Mouse (Mus musculus): ENCODE measurements around the gene Macf1. TPM values are rescaled to one million over a fixed set of nuclear protein-coding genes. Genes with fewer than 3 reads are reported as not detected.

Macf1 gene
- polyA plus RNA-seq, 1 experiment from 2014 or later, result 43.7 TPM

- Histone ChIP-seq H3K27ac (replicated peaks) (peak overlapping the region; percentile 100), H3K4me1 (peaks cover 68% of the 10 kb centered on the region), H3K27me3 (replicated peaks) (no peaks in the 10 kb centered on the region), H3K4me2 (peak overlapping the region; percentile 76), H3K9ac (peak overlapping the region; percentile 80), H3K9me3 (no peaks in the 10 kb centered on the region), H3K36me3 (no peaks in the 10 kb centered on the region), H3K4me3 (peak overlapping the region; percentile 48)
- 4% methylated on average over 7 of the region's 7 CpGs for WGBS
- ATAC-seq (ENCODE audit: extremely low read depth, insufficient number of reproducible peaks, low FRiP score, low TSS enrichment), result peak; percentile 59; the same call in 1 of the 2 replicates
These were observed 112.3 kb downstream of the Macf1 start for GRCm38 (mm10) chr4:123571869-123572268.

- peak; percentile 75 for ATAC-seq (ENCODE audit: extremely low read depth, insufficient number of reproducible peaks, low FRiP score, low TSS enrichment)
- 6% methylated on average over 7 of the region's 7 CpGs for WGBS
- Histone ChIP-seq H3K36me3 (no peaks in the 10 kb centered on the region), H3K9me3 (no peaks in the 10 kb centered on the region), H3K4me2 (peak overlapping the region; percentile 71), H3K27ac (replicated peaks) (peak overlapping the region; percentile 98), H3K27me3 (replicated peaks) (no peaks in the 10 kb centered on the region), H3K9ac (peak overlapping the region; percentile 79), H3K4me1 (peaks cover 88% of the 10 kb centered on the region), H3K4me3 (peak overlapping the region; percentile 49)
These were observed 118.8 kb downstream of the Macf1 start for GRCm38 (mm10) chr4:123565291-123565861.

DNA sequence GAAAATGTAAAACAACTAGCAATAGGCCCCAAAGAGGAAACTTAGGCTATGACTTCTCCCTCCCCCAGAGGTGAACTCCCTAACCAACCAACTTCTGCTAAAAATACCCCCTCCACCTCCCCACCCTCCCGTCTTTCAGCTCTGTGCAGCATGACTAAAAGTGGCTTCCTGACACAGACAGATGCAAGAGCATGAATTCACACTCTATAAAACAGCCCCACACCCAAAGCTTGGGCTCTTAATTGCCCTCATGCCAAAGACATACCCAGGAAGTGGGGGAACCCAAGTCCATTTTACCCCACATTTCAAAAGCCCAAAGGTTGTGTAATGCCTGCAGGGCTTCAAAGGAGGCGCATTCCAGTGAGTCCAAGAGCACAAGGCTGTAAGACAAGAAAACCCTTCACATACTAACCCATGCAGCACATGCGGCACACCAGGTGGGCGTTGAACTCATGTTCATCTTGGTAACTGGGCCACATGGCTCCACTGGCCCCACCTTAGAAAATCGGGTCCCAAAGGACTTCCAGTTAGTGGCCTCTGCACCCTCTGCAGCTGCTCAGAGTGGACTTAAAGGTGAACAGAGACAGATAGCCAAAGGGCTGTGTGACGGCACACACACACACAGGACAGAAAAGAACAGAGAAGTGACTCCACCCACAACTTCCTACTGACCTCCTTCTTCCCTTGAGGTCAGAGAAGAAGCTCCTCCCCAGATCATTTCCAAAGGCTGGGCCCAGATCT lies 119.9 kb downstream of the Macf1 start:
- H3K36me3 ChIP-seq, result no peaks in the 10 kb centered on the region
- H3K9me3 ChIP-seq, result no peaks in the 10 kb centered on the region
- no peak; the same call in none of the 2 replicates for ATAC-seq (ENCODE audit: extremely low read depth, insufficient number of reproducible peaks, low FRiP score, low TSS enrichment)
- peak overlapping the region; percentile 71 for H3K4me2 ChIP-seq
- H3K4me1 ChIP-seq, result peaks cover 85% of the 10 kb centered on the region
- WGBS, result 35% methylated on average over 6 of the region's 6 CpGs
- H3K27ac ChIP-seq (replicated peaks), result peak overlapping the region; percentile 98
- peak overlapping the region; percentile 49 for H3K4me3 ChIP-seq
- H3K27me3 ChIP-seq (replicated peaks), result no peaks in the 10 kb centered on the region
- peak overlapping the region; percentile 79 for H3K9ac ChIP-seq

DNA sequence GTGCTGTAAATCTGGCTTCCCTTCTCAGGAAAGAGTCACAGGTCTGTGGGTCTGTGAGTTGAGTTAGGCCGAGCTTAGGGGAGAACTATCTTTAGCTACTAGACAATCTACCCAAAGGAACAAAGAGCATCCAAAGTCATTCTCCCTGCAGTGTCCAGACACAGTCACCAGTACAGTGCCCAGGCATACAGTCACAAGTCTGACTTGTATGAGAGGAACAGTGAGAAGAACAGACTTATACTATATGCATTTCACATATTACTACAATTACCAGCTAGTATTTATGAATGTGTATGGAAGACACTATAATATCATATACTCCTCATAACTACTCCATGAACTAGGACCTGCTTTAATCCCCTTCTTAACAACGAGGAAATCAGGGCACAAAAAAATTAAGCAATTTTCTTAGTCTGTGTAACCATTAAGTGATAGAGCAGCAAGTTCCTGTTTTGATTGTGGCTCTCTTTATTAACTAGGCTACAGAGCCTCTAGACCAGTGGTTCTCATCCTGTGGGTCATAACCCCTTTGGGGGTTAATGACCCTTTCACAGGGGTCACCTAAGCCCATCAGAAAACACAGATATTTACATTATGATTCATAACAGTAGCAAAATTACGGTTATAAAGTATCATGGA lies 121.9 kb downstream of the Macf1 start:
- WGBS, result 46% methylated on average over 3 of the region's 3 CpGs
- H3K4me3 ChIP-seq, result peak overlapping the region; percentile 29
- peak overlapping the region; percentile 98 for H3K27ac ChIP-seq (replicated peaks)
- H3K9ac ChIP-seq, result peak overlapping the region; percentile 70
- peak overlapping the region; percentile 71 for H3K4me2 ChIP-seq
- H3K9me3 ChIP-seq, result no peaks in the 10 kb centered on the region
- H3K27me3 ChIP-seq (replicated peaks), result no peaks in the 10 kb centered on the region
- ATAC-seq (ENCODE audit: extremely low read depth, insufficient number of reproducible peaks, low FRiP score, low TSS enrichment), result no peak
- peaks cover 67% of the 10 kb centered on the region for H3K4me1 ChIP-seq
- peaks cover 3% of the 10 kb centered on the region; the same call in 1 of the 2 replicates for H3K36me3 ChIP-seq

DNA sequence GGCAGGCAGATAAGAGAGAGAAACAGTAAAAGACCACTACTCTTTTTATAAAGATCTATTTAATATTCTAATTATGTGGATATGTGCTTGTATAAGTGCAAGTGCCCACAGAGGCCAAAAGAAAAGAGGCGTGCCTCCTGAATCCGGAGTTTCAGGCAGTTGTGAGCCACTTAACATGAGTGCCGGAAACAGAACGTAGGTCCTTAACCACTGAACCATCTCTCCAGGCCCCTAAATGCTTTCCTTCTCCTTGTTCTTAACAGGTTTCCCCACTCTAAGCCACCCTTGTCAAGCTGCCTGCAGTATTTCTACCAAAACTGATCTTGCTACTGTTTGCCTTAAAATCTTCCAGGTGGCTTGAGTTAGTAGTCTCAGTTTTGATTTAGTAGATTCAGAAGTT lies 123.3 kb downstream of the Macf1 start:
- peak overlapping the region; percentile 48; the same call in 1 of the 2 replicates for H3K27ac ChIP-seq (replicated peaks)
- WGBS, result 82% methylated on average over 4 of the region's 4 CpGs

DNA sequence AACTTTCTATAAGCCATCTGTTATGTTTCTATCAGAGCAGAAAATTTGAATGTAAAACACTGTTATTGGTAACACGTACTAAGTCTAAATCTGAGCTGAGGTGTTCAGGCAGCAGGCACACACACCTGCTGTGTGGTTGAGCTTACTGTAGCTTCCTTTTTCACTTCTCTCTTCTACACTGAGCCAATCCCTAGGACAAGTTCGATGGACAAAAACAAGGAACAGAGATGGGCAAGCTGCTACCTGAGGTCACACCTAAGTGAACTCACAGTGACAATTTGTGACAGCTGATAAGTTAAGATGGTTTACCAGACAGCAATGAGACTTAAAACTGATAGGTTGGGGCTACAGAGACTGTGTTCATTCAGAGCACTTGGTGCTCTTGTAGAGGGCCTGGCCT lies 125.7 kb downstream of the Macf1 start:
- Histone ChIP-seq H3K27me3 (replicated peaks) (no peaks in the 10 kb centered on the region), H3K4me2 (no peak overlapping the region), H3K4me1 (peaks cover 65% of the 10 kb centered on the region), H3K9me3 (no peaks in the 10 kb centered on the region), H3K36me3 (peaks cover 5% of the 10 kb centered on the region; the same call in 1 of the 2 replicates), H3K9ac (no peak overlapping the region), H3K27ac (replicated peaks) (no peak overlapping the region), H3K4me3 (no peak overlapping the region)
- 92% methylated on average over 2 of the region's 2 CpGs for WGBS
- no peak for ATAC-seq (ENCODE audit: extremely low read depth, insufficient number of reproducible peaks, low FRiP score, low TSS enrichment)

More for the DNA sequence above, 123.3 kb downstream of the Macf1 start:
- Histone ChIP-seq H3K9ac (no peak overlapping the region), H3K4me2 (no peak overlapping the region), H3K36me3 (peaks cover 3% of the 10 kb centered on the region; the same call in 1 of the 2 replicates), H3K27me3 (replicated peaks) (no peaks in the 10 kb centered on the region), H3K9me3 (no peaks in the 10 kb centered on the region), H3K4me3 (no peak overlapping the region), H3K4me1 (peaks cover 67% of the 10 kb centered on the region)
- no peak for ATAC-seq (ENCODE audit: extremely low read depth, insufficient number of reproducible peaks, low FRiP score, low TSS enrichment)

DNA sequence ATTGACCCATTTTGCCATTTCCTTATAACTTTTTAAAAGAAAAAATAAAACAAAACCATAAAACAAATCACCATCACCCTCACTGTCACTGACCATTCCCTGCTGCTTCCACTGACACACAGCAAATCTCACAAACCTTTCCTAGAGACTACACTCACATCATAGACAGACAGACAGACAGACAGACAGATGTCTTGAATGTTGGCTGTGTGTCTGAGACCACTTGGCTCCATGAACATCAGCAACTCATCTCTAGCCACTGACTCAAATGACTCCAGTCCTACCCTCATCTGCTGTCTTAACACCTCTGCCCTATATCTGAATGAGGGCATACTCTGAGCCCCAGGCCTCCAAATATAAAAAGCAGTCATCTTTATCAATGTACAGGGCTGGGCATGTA lies 128.9 kb downstream of the Macf1 start:
- Histone ChIP-seq H3K4me1 (peaks cover 58% of the 10 kb centered on the region), H3K4me3 (no peak overlapping the region), H3K9me3 (no peaks in the 10 kb centered on the region), H3K36me3 (peaks cover 9% of the 10 kb centered on the region), H3K9ac (no peak overlapping the region), H3K4me2 (no peak overlapping the region), H3K27ac (replicated peaks) (peak overlapping the region; percentile 31; the same call in 1 of the 2 replicates), H3K27me3 (replicated peaks) (no peaks in the 10 kb centered on the region)
- no peak for ATAC-seq (ENCODE audit: extremely low read depth, insufficient number of reproducible peaks, low FRiP score, low TSS enrichment)

DNA sequence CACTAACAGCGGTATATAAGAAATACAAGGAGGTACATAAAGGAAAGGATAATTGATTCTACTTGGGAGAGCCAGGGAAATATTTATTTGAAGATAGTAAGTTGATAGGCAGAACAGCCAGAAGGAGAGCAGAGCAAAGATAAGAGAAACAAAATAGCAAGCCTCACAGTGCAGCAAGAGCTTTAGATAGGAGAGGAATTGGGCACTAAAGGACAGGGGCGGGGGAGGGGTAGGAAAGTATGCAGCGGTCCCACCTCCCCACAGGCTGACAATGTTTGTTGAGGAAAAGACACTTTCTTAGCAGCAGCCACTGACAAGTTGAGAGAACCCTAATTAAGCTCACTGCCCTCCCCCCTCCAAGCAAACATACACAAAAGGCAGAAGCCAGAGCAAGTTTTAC lies 131.5 kb downstream of the Macf1 start:
- Histone ChIP-seq H3K9ac (peak overlapping the region; percentile 44), H3K9me3 (no peaks in the 10 kb centered on the region), H3K4me1 (peaks cover 64% of the 10 kb centered on the region), H3K27ac (replicated peaks) (peak overlapping the region; percentile 84), H3K27me3 (replicated peaks) (no peaks in the 10 kb centered on the region), H3K36me3 (peaks cover 21% of the 10 kb centered on the region), H3K4me3 (no peak overlapping the region), H3K4me2 (peak overlapping the region; percentile 46)
- WGBS, result 12% methylated on average over 3 of the region's 3 CpGs
- no peak for ATAC-seq (ENCODE audit: extremely low read depth, insufficient number of reproducible peaks, low FRiP score, low TSS enrichment)

- Histone ChIP-seq H3K4me3 (no peak overlapping the region), H3K36me3 (peaks cover 35% of the 10 kb centered on the region), H3K9ac (no peak overlapping the region), H3K4me1 (peaks cover 31% of the 10 kb centered on the region), H3K4me2 (no peak overlapping the region), H3K9me3 (no peaks in the 10 kb centered on the region), H3K27ac (replicated peaks) (0 out of 2 replicates have a peak overlapping the region, but pooled peaks have one; percentile 36), H3K27me3 (replicated peaks) (no peaks in the 10 kb centered on the region)
- 65% methylated on average over 3 of the region's 3 CpGs for WGBS
- no peak for ATAC-seq (ENCODE audit: extremely low read depth, insufficient number of reproducible peaks, low FRiP score, low TSS enrichment)
These were observed 135.8 kb downstream of the Macf1 start for GRCm38 (mm10) chr4:123548317-123548716.

DNA sequence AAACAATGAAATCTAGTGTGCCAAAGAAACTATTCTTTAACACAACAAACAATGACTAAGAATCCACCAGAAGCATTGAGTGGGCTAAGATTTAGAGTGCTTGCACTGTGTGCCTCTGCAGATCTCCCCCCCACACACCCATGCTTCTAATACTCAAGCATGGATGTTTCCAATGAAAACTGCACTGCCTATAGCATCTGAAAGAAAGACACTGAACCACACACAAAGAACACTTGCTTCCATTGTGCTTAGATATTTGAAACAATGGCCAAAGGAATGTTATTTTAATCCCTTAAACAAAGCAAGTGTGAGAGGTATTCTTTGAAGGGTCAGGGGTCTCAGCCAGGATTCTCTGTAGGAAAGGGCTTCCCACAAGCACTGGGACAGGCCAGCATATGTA lies 140.5 kb downstream of the Macf1 start:
- Histone ChIP-seq H3K36me3 (peaks cover 55% of the 10 kb centered on the region), H3K9me3 (no peaks in the 10 kb centered on the region), H3K4me3 (no peak overlapping the region), H3K4me2 (no peak overlapping the region), H3K4me1 (peaks cover 9% of the 10 kb centered on the region), H3K9ac (no peak overlapping the region), H3K27ac (replicated peaks) (no peak overlapping the region), H3K27me3 (replicated peaks) (no peaks in the 10 kb centered on the region)
- no peak for ATAC-seq (ENCODE audit: extremely low read depth, insufficient number of reproducible peaks, low FRiP score, low TSS enrichment)

GRCm38 (mm10) chr4:123535271-123535670 lies 148.9 kb downstream of the Macf1 start:
- H3K9me3 ChIP-seq, result no peaks in the 10 kb centered on the region
- no peaks in the 10 kb centered on the region for H3K27me3 ChIP-seq (replicated peaks)
- H3K27ac ChIP-seq (replicated peaks), result 0 out of 2 replicates have a peak overlapping the region, but pooled peaks have one; percentile 5
- H3K4me3 ChIP-seq, result no peak overlapping the region
- WGBS, result 32% methylated on average over 1 of the region's 1 CpGs
- peaks cover 64% of the 10 kb centered on the region for H3K36me3 ChIP-seq
- H3K4me2 ChIP-seq, result no peak overlapping the region
- peaks cover 13% of the 10 kb centered on the region for H3K4me1 ChIP-seq
- ATAC-seq (ENCODE audit: extremely low read depth, insufficient number of reproducible peaks, low FRiP score, low TSS enrichment), result no peak
- no peak overlapping the region for H3K9ac ChIP-seq
